Mouse (Mus musculus): ENCODE results near the gene Sae1.

DNA sequence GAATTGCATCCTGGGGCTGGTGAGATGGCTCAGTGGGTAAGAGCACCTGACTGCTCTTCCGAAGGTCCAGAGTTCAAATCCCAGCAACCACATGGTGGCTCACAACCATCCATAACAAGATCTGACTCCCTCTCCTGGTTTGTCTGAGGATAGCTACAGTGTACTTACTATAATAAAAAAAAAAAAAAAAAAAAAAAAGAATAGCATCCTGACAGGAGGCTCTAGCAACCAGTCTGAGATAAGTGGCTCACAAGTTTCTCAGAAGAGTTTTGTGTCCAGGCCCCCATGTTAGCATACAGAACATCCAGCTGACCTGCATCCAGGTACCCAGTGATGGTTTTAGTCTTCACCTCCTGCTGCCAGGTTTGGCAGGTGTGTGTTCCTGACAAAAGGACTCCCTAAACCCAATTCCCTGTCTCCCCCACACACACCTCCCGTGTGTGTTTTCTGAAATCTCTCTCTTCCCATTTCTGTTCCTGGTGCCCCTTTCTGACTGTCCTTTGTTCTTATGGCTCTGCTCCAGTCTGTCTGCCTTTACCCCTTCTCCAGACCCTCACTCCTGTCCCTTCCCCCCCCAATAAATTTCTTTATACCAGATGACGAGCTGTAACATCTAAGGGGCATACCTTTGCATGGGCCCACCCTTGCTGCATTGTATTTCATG, 10.9 kb upstream of the Sae1 start:
- TF ChIP-seq CTCF (IDR thresholded peaks at IDR 0.05; ENCODE audit: insufficient read depth, low read length), result no peak
- TF ChIP-seq POLR2A (IDR thresholded peaks at IDR 0.05; ENCODE audit: borderline replicate concordance, extremely low read depth, low read depth, low read length), result no peak

All from lung, adult 2 months (tissue).